Mouse (Mus musculus) skeletal muscle tissue, adult 2 months (tissue): ENCODE results near the gene Atn1.

Experiments used
- DNase-seq: peaks from one replicate; pipeline ENCODE4 v3.0.0-alpha.2; 2012; ENCODE audit warnings: low read depth, low spot score

Gene Atn1

DNA sequence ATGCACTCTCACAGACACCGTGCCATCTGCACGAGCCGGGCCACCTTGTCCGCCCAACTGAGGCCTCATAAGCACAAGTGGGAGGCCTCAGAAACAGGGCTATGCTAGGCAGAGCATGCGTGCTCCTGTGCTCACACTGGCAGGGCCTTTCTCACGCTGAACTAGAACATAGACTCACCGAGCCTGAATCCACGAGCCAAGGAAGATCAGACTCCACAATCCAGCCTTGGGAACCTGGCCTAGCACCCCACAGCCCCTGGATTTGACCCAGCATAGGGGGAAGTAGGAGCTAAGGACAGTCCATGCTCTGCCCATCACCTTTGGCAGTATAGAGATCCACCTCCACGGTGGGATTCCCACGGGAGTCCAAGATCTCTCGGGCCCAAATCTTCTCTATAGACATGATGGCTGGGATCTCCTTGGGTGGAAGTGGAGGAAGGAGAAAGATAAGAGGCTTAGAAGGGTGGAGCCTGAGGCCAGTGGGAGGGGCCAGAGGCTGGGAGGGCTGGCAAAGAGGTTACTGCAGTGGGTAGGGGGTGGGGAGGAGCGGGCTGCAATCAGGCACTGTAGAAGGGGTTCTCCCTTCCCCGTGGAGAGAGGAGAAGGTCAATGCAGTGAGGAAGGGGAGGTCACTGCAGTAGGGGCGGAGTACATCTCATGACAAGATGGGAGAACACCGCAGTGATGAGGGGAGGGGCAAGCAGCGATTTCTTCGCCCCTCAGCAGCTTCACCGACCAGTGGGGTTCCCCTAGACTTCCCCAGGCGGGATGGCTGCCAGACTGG is 11.8 kb upstream of the Atn1 start:
- DNase-seq, result no peak

DNA sequence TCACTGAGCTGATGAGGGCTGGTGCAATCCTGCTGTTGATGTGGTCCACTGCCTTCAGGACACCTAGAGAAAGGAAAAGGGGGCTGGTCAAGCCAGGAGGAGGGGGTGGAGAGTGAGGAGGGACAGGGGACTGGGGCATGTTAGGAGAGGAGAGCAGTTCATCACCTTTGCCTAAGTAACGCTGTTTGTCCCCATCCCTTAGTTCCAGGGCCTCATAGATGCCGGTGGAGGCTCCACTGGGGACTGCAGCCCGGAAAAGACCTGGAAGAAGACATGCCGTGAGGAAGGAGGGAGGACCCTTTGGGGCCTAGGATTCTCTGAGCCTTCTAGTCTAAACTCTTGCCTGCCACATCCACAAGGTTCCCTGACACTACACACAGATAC is 11.2 kb upstream of the Atn1 start:
- DNase-seq, result no peak

GRCm38 (mm10) chr6:124765951-124766350 is 9.6 kb upstream of the Atn1 start:
- no peak for DNase-seq

GRCm38 (mm10) chr6:124759259-124759658 is 2.9 kb upstream of the Atn1 start:
- peak; percentile 78 for DNase-seq

DNA sequence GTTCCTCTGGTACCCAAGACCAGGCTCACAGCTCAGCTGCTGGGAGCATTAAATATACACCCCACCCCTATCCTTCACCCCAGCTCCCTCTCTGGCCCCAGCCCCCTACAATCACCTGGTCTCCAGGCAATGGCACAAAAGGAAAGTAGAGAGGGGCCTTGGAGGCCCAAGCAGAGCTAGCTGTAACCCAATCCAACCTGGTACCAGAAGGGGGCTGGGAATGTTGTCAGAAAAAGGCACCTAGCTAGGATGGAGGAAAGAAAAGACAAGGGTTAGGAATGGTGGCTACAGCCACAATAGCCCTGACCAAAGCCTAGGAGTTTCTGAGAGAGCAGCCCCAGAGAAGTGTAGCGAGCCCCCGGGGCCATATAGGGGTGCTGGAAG is 2.5 kb upstream of the Atn1 start:
- DNase-seq, result no peak

GRCm38 (mm10) chr6:124757909-124758848 is 1.9 kb upstream of the Atn1 start:
- no peak for DNase-seq

GRCm38 (mm10) chr6:124757351-124757880 is 1.1 kb upstream of the Atn1 start:
- no peak for DNase-seq

GRCm38 (mm10) chr6:124756652-124757350 is 477 bp upstream of the Atn1 start:
- DNase-seq, result peak; percentile 67

DNA sequence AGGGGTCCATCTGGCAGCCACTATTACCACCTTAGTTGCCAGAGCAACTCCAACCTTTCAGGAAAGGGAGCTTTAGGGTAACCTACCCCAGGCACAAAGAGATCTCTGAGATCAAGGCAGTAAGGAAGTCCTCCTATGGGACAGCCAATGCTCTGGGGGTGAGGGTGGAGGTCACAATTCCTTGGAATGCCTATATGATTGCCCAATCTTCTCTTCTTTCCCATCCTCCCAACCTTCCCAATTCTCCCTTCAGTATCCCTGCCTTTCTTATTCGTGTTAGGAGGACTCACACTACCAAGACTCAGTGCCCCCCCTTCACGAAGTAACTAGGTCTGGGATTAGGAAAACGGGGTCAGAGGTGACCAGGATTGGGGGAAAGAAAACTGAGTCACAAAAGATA is 1.0 kb downstream of the Atn1 start:
- no peak for DNase-seq

- DNase-seq, result no peak
These were observed 2.5 kb downstream of the Atn1 start for GRCm38 (mm10) chr6:124753861-124754260.

- DNase-seq, result no peak
These were observed 5.9 kb downstream of the Atn1 start for GRCm38 (mm10) chr6:124750405-124750804.

- DNase-seq, result no peak
These were observed 9.4 kb downstream of the Atn1 start for GRCm38 (mm10) chr6:124746654-124747632.

GRCm38 (mm10) chr6:124746296-124746605 is 10.1 kb downstream of the Atn1 start:
- DNase-seq, result no peak

DNA sequence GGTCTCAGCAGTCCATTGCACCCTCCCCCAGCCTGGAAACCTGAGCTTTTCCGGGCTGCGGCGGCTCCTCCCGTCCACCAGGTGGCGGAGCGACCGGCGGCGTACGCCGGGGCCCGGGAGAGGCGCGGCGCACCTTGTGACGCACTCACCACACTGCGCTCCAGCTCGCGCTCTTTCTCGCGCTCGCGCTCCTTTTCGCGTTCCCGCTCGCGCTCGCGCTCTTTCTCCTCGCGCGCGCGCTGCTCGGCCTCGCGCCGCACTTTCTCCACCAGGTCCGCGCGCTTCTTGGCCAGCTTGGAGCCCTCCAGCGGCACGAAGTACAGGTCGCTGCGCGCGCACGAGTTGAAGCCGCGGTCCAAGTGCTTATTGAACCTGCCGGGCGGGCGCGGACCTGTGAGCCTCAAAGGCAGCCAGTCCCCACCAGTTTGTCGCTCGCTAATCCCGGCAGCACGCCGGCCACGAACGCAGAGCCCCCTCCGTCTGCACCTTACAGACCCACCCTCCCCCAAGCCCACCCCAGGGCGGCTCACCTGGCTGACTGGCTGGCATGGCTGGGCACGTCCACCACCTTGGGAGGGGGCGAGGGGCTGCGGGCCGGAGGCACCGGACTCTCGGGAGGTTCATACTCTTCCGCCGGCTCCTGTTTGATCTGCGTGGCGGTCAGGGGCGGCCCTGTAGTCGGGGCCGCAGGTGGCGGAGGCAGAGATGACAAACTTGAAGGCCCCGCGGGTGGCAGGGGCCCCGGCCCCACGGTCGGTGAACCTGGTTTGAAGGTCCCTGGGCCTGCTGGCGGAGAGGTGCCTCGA is 10.6 kb downstream of the Atn1 start:
- DNase-seq, result peak; percentile 95

GRCm38 (mm10) chr6:124744755-124745321 is 11.5 kb downstream of the Atn1 start:
- peak; percentile 44 for DNase-seq

GRCm38 (mm10) chr6:124743647-124744046 is 12.7 kb downstream of the Atn1 start:
- DNase-seq, result no peak

DNA sequence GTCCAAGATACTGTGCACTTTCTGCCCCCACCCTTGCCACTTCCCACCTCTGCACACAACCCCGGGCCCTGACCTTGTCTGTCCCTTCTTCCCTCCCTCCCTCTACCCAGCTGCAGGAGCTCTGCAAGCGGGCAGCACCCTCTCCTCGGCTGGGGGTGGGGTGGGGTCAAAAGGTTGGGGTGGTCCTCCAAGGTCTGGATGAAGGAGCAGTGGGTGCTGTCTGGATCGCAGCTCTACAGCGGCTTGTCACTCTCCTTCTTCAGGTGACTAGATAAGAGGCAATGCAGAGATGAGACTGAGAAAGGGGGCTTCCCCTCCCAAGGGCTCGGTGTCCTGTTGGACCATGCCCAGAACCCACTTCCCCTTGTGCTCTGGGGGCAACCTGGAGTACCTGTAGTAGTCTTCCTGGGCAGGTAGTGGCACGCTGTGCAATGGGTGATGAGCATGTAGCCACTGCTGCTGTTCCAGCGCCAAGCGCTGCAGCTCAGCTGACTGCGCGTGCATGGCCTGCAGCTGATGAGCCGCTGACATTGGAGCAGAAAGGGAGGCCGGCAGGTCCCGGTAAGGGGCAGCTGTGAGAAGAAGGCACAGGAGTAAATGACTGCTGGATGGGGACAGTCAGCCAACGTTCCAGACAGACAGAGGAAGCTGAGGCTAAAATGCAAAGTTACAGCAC is 13.3 kb downstream of the Atn1 start:
- DNase-seq, result no peak

DNA sequence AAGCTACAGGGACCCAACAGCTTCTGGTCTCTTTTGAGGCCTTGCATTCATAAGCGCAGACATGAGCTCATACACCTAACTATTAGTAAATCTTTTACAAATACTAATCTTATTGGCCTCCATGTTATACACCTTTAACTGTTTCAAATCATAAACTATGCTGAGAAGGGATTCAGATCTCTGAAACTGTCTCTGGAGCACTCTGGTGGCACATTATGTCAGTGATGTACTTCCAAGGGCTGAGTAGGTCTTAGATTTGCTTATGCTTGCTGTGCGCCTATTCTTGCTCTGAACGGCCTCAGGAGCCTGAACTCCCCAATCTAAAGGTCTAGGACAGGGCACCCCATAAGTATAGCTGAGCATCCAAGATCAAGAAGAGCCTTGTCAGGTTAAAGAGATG is 14.5 kb downstream of the Atn1 start:
- DNase-seq, result no peak
